Mouse (Mus musculus) kidney, adult 2 months (tissue): Measurements from ENCODE around the gene Exoc7. TPM values are rescaled to one million over a fixed set of nuclear protein-coding genes. Genes with fewer than 3 reads are reported as not detected.

Experiments used
- DNase-seq: peaks from one replicate; pipeline ENCODE4 v3.0.0; 2021
- H3K27ac ChIP-seq: fragments of 200-500 bp; 2 replicates; pipeline ENCODE4 v1.5.1; 2012; ENCODE audit warnings: low read depth, low read length, control low read depth, inconsistent platforms; ENCODE audit not compliant: insufficient read depth
- H3K27me3 ChIP-seq: fragments of 200-500 bp; replicated peaks from 2 replicates; pipeline ENCODE4 v1.6.1; 2012; ENCODE audit warnings: mild to moderate bottlenecking, moderate library complexity, low read length, inconsistent platforms; ENCODE audit not compliant: control insufficient read depth, insufficient read depth
- H3K36me3 ChIP-seq: fragments of 200-500 bp; 2 replicates; pipeline ENCODE4 v1.6.1; 2012; ENCODE audit warnings: mild to moderate bottlenecking, moderate library complexity, low read length, inconsistent platforms; ENCODE audit not compliant: control insufficient read depth, insufficient read depth
- H3K4me1 ChIP-seq: fragments of 200-500 bp; 2 replicates; pipeline ENCODE4 v1.6.1; 2011; ENCODE audit warnings: low read length; ENCODE audit not compliant: control insufficient read depth, insufficient read depth
- H3K4me3 ChIP-seq: fragments of 200-500 bp; 2 replicates; pipeline ENCODE4 v1.5.1; 2011; ENCODE audit warnings: mild to moderate bottlenecking, low read depth, low read length, control low read depth; ENCODE audit not compliant: insufficient read depth
- CTCF ChIP-seq: fragments of 200-500 bp; conservative IDR thresholded peaks from 2 replicates; pipeline ENCODE4 v1.5.1; 2011; ENCODE audit warnings: low read depth, mild to moderate bottlenecking, control low read depth, low read length, moderate library complexity, mixed read lengths; ENCODE audit not compliant: insufficient read depth, insufficient read length
- POLR2A ChIP-seq: fragments of 200-500 bp; IDR thresholded peaks from one replicate; pipeline ENCODE4 v1.6.1; 2011; ENCODE audit warnings: low read depth, low read length, control low read depth
- WGBS: fragments of 180-500 bp; shearing (Covaris S2); methylation state at CpG from one replicate; pipeline ENCODE4 v1.1.7; 2018; 5-methylcytosine and 5-hydroxymethylcytosine counted together
- polyA plus RNA-seq: library from polyadenylated mRNA; depleted of rRNA; stranded (reverse); fragments of >200 nt; gene quantifications from 2 replicates; pipeline ENCODE4 v1.2.3, GENCODE M21; 2012; rRNA removed

Exoc7 gene
- polyA plus RNA-seq, 1 experiment: 33.5 TPM

- DNase-seq: peak; percentile 2
- no peak overlapping the region for H3K27ac ChIP-seq
- H3K27me3 ChIP-seq: no peaks in the 10 kb centered on the region
- WGBS: 83% methylated on average over 8 of the region's 8 CpGs
- TF ChIP-seq CTCF: no peak
- TF ChIP-seq POLR2A: no peak
- H3K4me1 ChIP-seq: peaks cover 32% of the 10 kb centered on the region
- H3K4me3 ChIP-seq: no peak overlapping the region
- peaks cover 5% of the 10 kb centered on the region; the same call in 1 of the 2 replicates for H3K36me3 ChIP-seq
Measured at GRCm38 (mm10) chr11:116250898-116251297, 56.1 kb downstream of the Exoc7 start.

DNA sequence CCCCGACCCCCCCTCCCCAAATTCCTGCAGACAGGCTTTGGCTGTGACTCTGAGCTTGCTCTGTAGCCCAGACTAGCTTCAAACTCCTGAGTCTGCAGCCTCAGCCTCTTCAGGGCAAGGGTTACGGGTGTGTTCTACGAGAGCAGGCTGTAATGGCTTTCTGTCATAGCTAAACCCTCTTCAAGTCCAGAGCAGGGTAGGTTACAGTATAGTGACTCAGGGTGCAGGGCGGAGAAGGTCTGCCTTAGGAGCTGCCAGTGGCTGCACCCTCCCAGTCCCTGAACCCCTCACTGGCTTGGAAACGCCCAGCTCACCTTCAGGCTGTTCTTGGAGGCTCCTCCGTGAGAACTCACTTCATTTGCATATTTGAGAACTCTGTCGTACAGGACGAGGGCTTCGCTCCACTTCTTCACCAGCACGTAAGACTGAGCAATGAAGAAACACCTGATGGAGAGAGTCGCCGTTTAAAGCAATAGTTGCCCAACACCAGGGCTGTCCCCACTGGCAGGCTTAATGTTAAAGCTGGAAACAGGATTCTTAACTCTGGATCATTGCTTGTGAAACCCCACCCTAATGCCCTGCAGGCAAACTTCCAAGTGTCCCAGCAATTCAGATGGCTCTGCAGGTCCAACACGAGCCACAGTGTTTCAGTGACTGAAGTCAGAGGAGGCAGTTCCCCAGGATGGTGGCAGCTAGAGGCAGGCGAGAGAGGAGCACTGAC, 59.4 kb downstream of the Exoc7 start:
- Histone ChIP-seq H3K27me3 (no peaks in the 10 kb centered on the region), H3K27ac (0 out of 2 replicates have a peak overlapping the region, but pooled peaks have one; percentile 6), H3K4me1 (peaks cover 23% of the 10 kb centered on the region; the same call in 1 of the 2 replicates), H3K36me3 (peaks cover 5% of the 10 kb centered on the region; the same call in 1 of the 2 replicates), H3K4me3 (no peak overlapping the region)
- no peak for TF ChIP-seq POLR2A
- TF ChIP-seq CTCF: no peak
- DNase-seq: peak; percentile 69
- WGBS: 48% methylated on average over 14 of the region's 14 CpGs

- Histone ChIP-seq H3K27me3 (no peaks in the 10 kb centered on the region), H3K36me3 (peaks cover 4% of the 10 kb centered on the region; the same call in 1 of the 2 replicates), H3K27ac (no peak overlapping the region), H3K4me3 (no peak overlapping the region), H3K4me1 (peaks cover 32% of the 10 kb centered on the region)
- DNase-seq: peak; percentile 88
- no peak for TF ChIP-seq POLR2A
- TF ChIP-seq CTCF: no peak
- WGBS: 52% methylated on average over 6 of the region's 6 CpGs
Measured at GRCm38 (mm10) chr11:116245616-116246015, 61.4 kb downstream of the Exoc7 start.

- TF ChIP-seq POLR2A: no peak
- Histone ChIP-seq H3K4me1 (peaks cover 32% of the 10 kb centered on the region), H3K36me3 (peaks cover 4% of the 10 kb centered on the region; the same call in 1 of the 2 replicates), H3K27ac (peak overlapping the region; percentile 61; the same call in 1 of the 2 replicates), H3K4me3 (no peak overlapping the region), H3K27me3 (no peaks in the 10 kb centered on the region)
- peak; percentile 65 for DNase-seq
- 40% methylated on average over 8 of the region's 8 CpGs for WGBS
Measured at GRCm38 (mm10) chr11:116244580-116244979, 62.5 kb downstream of the Exoc7 start.

- H3K4me3 ChIP-seq: no peak overlapping the region
- peaks cover 22% of the 10 kb centered on the region for H3K4me1 ChIP-seq
- no peak overlapping the region for H3K27ac ChIP-seq
- no peak for TF ChIP-seq POLR2A
- TF ChIP-seq CTCF: no peak
- no peaks in the 10 kb centered on the region for H3K27me3 ChIP-seq
- peak; percentile 80 for DNase-seq
- WGBS: 38% methylated on average over 12 of the region's 12 CpGs
- peaks cover 4% of the 10 kb centered on the region; the same call in 1 of the 2 replicates for H3K36me3 ChIP-seq
Measured at GRCm38 (mm10) chr11:116241744-116242235, 65.2 kb downstream of the Exoc7 start.

- H3K36me3 ChIP-seq: no peaks in the 10 kb centered on the region
- H3K27ac ChIP-seq: no peak overlapping the region
- no peaks in the 10 kb centered on the region for H3K27me3 ChIP-seq
- peaks cover 21% of the 10 kb centered on the region for H3K4me1 ChIP-seq
- WGBS: 46% methylated on average over 7 of the region's 7 CpGs
- TF ChIP-seq POLR2A (no peak), CTCF (no peak)
- no peak overlapping the region for H3K4me3 ChIP-seq
- no peak for DNase-seq
Measured at GRCm38 (mm10) chr11:116239797-116240196, 67.2 kb downstream of the Exoc7 start.

Other genes with a start within 250 kb of the Exoc7 start
- gene Unc13d, start 229.3 kb downstream of the Exoc7 start, polyA plus RNA-seq: 1.1 and 2.4 TPM in 2 replicates
- 391 and 392 TPM in 2 replicates for gene Wbp2, start 220.2 kb downstream of the Exoc7 start, polyA plus RNA-seq
- 34.9 and 39.6 TPM in 2 replicates for gene Trim47, start 180.0 kb downstream of the Exoc7 start, polyA plus RNA-seq
- 9.5 and 9.6 TPM in 2 replicates for gene Trim65, start 176.1 kb downstream of the Exoc7 start, polyA plus RNA-seq
- 69.9 and 70.7 TPM in 2 replicates for gene Mrpl38, start 168.4 kb downstream of the Exoc7 start, polyA plus RNA-seq
- gene Fbf1, start 139.1 kb downstream of the Exoc7 start, polyA plus RNA-seq: 24.0 TPM in 2 replicates
- 20.1 and 21.0 TPM in 2 replicates for gene Ten1, start 108.4 kb downstream of the Exoc7 start, polyA plus RNA-seq
- gene Acox1, start 108.2 kb downstream of the Exoc7 start, polyA plus RNA-seq: 251 and 265 TPM in 2 replicates
- 6.8 and 7.1 TPM in 2 replicates for gene Evpl, start 69.2 kb downstream of the Exoc7 start, polyA plus RNA-seq
- 53.7 and 53.8 TPM in 2 replicates for gene Srp68, start 33.0 kb downstream of the Exoc7 start, polyA plus RNA-seq
- 3.3 and 5.3 TPM in 2 replicates for gene Galr2, start 26.3 kb downstream of the Exoc7 start, polyA plus RNA-seq
- 0.80 and 1.0 TPM in 2 replicates for gene Foxj1, start 28.2 kb upstream of the Exoc7 start, polyA plus RNA-seq
- gene Rnf157, start 105.8 kb upstream of the Exoc7 start, polyA plus RNA-seq: 2.5 and 2.9 TPM in 2 replicates
- 195 and 211 TPM in 2 replicates for gene Ubald2, start 126.9 kb upstream of the Exoc7 start, polyA plus RNA-seq
- 0.08 and 0.24 TPM in 2 replicates for gene Qrich2, start 159.0 kb upstream of the Exoc7 start, polyA plus RNA-seq
- 87.5 and 91.1 TPM in 2 replicates for gene Prpsap1, start 187.0 kb upstream of the Exoc7 start, polyA plus RNA-seq
- 9.9 and 12.0 TPM in 2 replicates for gene Sphk1, start 223.7 kb upstream of the Exoc7 start, polyA plus RNA-seq